Mouse (Mus musculus) inflammation-experienced regulatory T-cells, adult 6 months (primary cell): Measurements from ENCODE around the gene Ptpro. TPM values are rescaled to one million over a fixed set of nuclear protein-coding genes. Genes with fewer than 3 reads are reported as not detected.

Experiments
- ATAC-seq: one replicate; pipeline ENCODE4 v1.8.0; 2017
- polyA plus RNA-seq, 3 experiments: library from polyadenylated mRNA; unstranded; fragments of 100-300 nt; shearing (Covaris generic); gene quantifications; one replicate each; pipeline ENCODE4 v1.2.1; 2017

Ptpro gene
- under 1 TPM in 2 of 3 experiments, not detected in 1; 0.21 to 0.60 TPM for polyA plus RNA-seq

DNA sequence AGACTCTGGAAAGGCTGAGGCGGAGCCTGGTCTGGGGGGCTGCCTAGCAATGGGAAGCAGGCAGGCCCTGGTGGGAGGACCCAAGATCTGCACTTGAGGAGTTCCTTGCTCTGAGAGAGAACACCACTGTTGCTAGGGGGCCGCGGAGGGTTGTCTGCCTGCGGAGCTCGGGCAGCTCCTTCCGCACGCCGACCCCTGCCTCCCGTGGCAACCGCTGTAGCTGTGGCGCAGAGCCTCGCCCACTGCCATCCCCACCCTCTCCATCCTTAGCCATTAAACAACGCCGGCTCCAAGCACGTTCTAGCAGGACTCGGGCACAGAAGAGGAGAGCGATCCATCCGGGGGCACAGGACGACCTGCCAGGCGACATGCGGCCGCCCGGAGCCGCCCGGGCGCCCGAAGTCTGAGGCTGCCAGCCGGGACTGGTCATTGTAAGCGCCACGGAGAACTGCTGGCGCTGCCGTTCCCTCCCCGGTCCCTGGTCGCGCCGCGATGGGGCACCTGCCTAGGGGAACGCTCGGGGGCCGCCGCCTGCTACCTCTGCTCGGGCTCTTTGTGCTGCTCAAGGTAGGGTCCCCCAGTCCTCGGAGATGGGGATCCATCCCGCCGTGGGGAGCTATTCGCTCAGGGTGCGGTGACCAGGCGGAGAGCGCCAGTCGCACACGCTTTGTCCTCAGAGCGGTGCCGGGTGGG lies at the start of gene Ptpro:
Ptpro (plus strand) TSS at position 126 of the 693 bp plus-strand sequence.
- no peak for ATAC-seq

DNA sequence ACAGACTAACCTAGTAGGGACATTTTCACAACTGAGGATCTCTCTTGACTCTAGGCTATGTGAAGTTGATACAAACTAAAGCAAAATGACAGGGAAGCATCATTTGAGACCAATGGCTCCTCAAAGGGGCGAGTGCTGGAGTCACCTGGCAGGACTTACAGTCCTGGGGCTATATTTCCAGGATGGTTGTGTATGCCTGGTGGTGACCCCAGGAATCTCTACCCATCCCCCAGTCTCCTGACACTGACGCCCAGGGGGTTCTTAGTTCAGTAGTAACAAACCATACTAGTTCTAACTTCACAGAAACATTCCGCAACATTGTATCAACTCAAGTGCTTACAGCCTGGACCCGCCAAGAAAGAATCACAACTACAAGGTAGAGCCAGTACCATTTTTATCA lies 49.5 kb upstream of the Ptpro start:
- ATAC-seq, result no peak

DNA sequence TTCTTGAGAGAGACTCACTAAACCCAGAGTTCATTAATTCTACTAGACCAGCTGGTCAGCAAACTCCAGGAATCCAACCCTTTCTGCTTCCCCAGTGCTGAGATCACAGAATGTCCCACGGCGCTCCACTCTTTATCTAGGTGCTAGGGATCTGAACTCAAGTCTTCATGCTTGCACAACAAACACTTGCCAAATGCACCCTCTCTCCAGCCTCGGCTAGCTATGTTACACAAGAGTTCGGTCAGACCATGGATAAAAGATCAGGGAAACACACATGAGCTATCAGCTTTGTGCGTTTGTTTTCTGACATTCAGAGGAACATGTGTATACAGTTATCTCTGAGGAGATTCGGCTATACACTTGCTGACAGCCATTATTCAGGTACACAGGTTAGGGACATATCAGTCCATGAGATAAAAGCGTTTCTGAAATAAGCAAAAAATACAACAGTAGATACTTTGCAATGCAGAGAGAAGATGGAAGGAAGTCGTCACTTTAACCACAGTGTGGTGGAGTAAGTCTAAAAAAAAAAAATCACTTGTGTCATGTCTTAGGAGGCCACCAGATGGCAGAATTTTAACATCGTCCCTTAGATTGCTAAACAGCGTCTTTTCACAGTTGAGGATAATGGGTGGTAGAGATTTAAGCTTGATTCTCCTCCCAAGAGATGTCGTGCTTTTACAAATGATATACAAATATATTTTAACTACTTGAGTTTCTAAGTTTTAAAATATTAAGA lies 46.3 kb upstream of the Ptpro start:
- ATAC-seq, result no peak

DNA sequence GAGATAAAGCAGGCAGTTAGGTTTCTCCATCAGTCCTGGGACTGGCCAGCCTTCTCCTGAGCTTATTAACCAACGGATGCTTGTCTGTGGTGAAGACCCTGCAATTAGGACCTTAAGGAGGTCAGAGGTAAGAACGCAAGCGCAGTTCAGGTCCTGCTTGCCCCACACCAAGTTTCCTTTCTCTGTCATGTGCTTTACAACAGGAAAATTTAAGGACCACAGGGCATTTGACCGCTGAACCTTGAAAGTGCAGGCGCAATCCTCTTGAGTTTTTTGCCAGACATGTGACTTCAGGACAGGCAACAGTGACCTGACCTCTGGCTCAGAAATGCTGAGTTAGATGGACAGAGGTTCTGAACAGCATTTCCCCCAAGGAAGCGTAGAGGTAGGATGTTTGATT lies 45.0 kb upstream of the Ptpro start:
- no peak for ATAC-seq

DNA sequence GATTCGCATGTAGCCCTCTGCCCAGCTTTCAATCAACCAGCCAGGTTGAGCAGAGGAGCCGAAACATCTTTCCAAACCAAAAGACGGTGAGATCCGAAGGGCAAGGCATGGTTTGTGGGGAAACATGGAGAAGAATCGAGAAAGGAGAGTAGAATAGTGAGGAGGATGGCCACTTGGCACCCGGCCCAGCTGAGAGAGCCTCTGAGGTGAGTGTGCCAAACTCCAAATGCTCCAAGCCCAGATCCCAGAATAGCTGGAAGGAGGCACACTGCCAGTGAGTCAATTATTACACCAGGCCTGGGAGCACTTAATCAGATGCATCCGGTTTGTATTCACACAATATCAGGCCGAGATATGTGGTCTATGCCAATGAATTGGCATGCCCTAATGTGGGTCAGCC lies 42.1 kb upstream of the Ptpro start:
- ATAC-seq, result no peak

DNA sequence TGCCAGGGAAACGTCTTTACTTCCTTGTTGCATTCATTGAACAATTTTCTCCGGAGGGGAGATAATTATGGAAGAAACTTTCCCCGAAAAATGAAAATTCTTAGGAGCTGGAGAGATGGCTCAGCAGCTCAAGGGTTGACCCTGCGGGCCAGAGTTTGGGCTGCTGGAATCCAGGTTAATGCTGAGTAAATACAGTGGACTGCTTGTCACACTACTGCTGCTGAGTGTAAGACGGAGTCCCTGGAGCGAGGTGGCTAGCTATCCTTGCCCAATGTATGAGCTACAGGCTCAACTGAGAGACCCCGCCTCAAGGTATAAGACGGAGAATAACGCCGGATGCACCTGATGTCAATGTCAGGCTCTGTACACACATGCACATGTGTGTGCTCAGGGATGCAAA lies 41.1 kb upstream of the Ptpro start:
- no peak for ATAC-seq

DNA sequence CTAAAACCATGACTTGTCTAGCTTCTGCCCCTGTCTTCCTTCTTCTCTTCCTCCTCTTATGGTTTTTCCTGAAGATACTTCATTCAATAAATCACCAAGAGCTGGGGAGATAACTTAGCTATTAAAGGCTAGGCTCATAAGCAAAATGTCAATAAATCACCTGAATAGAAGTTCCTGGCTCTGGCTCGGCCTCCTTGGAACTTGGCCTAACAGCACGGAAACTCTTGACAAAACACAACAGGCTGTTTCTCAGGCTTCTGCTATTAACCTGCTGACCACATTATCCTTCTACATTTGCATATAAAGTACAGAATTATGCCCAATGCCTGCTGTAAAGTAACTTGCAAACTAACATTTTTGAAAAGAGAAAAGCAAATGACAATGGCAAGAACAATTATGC lies 40.7 kb upstream of the Ptpro start:
- ATAC-seq, result no peak

DNA sequence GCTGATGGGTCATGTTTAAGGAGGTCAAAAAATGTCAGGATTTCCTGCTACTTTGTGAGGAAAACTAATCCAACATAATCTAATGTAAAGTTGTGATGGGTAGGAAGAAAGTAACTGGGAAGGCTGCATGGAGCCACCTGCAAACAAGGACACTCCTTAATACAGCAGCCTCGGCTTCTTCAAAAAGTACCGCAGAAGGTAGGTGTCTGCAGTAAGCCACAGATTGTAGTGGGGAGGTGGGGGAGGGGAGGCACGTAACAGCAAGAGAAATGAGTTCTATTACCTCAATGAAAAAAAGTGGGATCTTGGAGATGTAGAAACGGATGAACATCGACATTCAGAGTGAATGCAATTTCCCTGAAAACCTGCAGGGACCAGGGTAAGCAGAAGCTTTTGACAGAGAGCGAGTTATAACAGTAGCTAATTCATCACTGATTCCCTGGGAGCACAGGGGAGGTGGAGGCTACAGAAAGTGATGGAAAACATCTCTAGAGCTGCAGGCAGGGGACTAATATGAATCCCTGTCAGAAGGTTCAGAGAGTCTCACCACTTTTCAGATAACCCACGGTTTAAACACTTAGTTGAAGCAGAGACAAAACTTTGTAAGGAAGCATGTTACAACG lies 34.2 kb upstream of the Ptpro start:
- ATAC-seq, result no peak

DNA sequence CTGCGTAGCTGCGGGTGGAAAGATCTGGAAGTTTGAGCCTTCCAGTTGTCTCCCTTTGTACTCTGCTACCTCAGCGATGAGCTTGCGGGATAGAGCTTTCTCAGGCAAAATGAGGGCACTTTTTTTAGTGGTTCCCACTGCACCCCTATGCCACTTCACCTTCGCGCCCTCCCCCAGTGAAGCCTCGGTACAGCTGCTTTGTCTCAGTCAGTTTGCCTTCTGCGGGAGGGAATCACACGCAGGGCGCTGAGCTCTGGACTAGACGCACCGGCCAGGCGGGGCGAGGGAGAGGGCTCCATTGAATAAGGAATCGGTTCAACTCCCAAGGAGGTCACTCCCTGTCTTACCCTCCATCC lies 746 bp downstream of the Ptpro start:
- ATAC-seq, result no peak

DNA sequence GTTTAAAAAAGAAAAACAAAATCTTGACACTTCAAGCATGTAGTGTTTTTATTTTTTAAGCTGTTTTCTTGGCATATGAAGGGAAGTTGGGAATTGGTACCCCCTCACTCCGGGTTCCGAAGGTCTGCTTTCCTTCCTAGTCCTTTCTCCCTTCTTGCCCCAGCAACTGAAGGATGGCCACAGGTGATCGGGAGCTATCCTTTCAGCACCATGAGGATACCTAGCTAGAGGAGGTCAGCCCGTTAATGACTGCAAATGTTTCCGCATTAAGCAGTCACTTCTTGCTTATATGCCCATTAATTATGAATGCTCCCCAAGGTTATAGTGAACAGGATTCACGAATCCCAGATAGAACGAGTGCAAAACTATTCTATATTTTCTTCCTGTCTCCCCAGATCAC lies 1.3 kb downstream of the Ptpro start:
- ATAC-seq, result no peak

DNA sequence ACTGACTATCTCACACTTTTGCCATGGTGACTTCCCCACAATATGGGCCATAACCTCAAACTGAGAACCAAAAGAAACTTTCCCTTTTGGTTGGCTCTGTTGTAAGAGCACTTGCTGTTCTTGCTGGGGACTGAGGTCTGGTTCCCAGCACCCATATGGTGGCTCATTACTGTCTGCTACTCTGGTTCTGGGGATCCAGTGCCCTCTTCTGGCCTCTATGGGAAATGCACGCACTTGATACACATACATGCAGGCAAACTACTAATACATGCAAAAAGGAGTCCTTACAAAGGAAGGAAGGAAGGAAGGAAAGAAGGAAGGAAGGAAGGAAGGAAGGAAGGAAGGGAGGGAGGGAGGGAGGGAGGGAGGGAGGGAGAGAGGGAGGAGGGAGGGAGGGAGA lies 8.9 kb downstream of the Ptpro start:
- ATAC-seq, result no peak

DNA sequence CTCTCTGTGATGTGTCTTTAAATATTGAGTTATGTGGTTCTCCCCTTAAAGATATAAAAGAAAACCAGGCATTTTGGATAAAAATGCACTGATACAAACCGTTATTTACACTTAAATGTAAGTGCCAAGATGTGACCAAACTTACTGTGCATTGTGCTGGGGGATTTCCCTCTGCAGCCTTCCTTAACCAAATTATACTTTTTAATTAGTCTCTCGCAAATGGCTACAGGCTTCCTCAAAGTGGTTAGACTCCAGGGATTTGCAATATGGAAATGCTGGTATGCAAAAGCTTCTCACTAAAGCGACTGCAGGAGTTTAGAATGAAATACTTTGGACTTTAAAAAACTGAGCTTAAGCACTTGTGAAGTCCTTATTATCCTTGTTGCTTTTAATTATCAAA lies 10.0 kb downstream of the Ptpro start:
- no peak for ATAC-seq

DNA sequence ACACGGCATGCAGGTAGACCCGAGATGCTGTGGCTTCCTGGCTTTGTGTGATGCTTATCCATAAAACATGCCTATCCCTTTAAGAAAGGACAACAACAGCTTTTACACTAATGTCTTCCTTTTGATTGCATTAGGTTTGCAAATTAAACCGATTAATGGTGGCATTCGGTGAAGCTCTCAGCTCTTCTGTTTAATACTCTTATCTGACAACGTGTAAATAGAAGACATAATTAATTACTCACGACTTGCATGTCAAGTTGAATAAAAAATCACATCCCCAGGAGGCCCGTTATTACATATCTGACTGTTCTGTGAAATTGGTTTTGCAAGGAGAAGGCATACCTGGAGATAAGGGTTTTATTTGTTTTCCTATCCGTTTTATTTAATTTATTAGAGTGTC lies 15.9 kb downstream of the Ptpro start:
- no peak for ATAC-seq

DNA sequence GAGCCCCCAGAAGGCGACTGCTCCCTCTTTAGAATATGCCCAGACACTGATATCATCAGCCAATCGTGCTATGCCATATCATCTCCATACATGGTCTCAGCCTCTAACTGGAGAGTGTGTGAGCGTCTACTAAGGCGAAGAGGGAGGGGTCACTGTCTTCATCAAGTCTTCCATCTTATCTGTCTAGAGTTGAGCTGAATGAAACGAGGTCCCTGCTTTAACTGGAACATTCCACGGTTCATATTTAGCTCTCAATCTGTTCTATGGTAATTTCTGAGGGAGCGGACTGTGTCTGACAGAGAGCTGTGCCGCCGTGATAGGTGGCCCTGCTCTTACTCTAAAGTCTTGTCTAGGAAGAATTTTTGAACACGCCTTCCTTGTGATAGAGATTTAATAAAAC lies 16.5 kb downstream of the Ptpro start:
- ATAC-seq, result no peak

DNA sequence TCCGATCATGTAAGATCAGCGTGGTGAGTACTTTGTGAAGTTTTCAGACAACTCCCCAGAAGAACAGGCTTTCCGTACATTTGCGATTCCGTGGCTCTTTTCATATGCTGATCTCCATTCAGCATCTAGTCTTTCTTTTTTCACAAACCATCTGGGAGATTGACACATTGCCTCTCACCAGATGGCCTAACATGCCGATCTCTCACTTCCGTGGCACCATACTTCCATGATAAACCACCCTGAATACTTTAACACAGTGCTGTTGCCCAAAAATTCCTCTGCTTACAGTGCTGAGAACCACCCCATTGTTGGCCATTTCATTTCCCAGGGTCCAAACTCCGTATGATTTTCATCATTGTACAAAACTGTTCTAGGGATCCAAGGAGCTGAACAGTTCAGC lies 20.4 kb downstream of the Ptpro start:
- ATAC-seq, result no peak

DNA sequence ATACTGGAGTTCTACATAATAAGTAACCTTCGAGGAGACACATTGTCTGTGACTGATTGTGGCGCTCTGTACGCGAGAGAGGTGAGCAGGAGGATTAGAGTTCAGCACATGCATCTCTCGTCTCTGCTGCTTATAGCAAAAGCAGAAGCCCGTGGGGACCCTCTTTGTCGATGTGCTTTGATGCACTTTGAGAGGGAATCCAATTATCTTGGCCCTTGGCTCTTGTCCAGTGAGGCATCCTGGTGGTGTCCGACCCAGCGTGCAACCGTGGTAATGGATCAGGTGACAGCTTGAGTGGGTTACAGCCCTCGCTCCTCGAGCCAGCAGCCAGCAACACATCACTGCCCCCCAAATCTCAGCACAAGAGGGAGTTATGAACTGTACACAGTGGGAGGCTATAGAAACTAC lies 25.5 kb downstream of the Ptpro start:
- no peak for ATAC-seq

DNA sequence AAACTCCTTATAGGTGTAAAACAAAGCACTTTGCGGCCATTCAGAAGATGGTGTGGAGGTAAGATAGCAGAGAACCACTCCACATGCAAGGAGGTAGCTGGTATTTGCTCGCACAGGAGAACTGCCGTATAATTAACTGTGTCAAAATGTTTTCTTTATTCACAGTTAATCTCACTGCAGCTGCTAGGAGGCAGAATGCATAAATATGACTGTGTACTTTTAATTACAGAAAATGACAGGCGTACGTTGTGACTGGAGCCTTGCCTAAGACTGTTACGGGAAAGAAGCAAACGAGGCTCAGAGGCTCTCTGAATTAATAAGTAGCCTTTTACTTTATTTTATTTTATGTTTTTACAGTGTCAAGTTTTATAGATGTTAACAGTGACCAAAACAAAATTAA lies 27.5 kb downstream of the Ptpro start:
- ATAC-seq, result no peak

DNA sequence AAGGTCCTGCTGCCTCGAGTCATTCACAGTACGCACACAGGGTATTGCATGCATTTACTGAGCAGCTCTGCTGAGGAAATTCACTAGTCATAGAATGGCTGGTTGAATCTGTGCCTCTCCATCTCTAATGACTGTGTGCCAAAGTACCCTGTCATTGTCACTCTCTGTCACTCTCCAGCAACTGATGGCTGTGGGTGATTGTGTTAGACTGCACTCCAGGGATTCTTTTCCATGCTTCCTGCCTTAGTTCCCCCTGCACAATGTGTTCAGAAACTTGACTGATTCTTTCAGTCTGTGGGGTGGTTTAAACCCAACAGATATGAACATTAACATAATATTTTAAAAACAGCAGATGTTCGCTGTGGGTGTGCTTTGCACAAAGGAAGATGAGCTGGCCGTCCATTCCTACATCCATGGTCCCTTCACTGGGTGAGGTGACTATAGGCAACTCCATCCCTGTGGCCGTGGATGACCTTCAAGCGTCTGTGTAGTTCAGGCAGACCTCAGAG lies 29.5 kb downstream of the Ptpro start:
- no peak for ATAC-seq

DNA sequence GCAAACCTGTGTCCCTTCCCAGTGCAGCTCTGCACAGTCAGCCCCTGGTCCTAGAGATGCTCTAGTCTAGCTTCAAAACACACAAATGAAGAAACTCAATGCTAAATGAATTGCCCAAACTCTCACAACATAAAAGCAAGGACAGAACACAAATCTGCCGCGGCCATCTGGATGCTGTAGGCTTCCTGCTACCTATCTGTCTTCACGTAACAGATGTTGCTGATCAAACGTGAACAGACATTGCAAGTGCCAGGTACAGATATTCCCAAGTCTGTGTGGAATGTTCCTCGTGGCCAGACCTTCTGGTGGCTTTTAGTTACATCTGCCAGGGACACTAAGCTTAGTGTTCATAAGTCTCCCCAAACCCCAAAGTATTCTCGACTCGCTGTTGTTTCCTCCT lies 29.9 kb downstream of the Ptpro start:
- ATAC-seq, result no peak

DNA sequence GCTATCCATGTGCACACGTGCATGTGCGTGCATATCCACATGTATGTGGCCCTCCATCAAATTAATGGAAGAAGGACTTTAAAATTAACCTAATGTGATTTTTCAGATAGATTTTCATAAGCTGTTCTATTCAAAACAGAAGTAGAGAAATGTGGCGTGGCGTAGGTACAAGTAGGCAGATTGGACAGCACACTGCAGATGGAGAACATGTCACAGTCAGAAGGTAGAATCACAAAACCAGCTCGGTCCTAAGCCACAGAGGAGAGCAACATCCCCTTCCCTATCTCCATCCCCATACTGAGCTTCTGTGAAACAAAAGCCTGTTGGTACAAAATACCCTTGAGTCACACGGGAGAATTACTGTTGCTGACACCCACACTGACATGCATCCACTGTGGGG lies 34.3 kb downstream of the Ptpro start:
- ATAC-seq, result no peak

DNA sequence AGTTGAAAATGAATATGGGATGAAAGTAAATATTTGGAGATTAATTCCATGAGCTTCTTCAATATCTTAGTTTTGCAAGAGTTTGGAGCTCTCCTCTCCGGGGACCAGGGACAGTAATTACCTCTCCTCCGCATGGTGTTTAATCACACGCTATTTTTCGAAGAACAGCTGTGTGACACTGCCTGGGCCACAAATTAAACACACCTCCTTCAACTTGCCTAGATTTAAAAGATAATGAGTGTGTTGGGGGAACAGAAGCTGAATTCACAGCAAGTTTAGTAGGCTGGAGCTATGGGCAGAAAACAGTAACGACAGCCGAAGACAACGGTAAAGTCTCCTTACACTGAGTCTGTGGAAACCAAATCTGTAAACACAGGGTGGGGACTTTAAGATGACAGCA lies 35.7 kb downstream of the Ptpro start:
- ATAC-seq, result no peak

DNA sequence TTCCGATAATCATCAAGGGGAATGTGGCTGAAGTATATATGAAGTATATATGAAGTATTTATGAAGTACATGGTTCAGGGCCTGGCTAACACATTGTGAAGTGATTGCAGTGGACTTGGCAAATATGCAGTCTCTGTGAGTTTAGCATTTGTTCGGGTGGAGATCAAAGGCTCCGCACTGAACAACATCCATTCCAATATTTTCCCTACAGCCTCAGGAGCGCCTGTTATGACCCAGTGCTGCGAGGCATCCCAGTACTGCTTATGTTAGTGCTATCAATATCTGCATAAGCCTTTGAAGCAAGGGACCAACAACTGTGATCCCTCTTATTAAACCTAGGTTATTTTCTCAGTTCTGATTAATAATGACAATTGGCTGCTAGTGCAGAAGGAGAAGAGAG lies 36.1 kb downstream of the Ptpro start:
- no peak for ATAC-seq

DNA sequence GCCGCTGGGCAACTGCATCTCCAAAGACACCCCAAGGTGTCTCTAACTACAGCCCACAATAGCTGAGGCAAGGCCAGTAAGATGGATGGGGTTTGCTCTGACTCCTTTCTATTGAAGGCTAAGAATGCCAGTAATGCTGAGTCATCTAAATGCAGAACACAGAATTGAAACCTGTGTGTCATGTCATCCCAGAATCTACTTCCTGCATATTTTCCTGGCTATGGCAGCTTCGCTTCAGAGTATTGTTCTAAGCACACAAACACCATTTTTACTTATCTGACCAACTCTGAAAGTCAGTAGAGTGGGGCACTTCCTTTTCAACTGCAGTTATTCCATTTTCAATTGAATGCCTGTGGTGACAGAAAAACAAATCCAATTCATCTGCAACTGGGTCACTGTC lies 40.3 kb downstream of the Ptpro start:
- ATAC-seq, result no peak
